Mouse (Mus musculus): ENCODE measurements around the gene Smarcb1. TPM values are rescaled to one million over a fixed set of nuclear protein-coding genes. Genes with fewer than 3 reads are reported as not detected.

Smarcb1 gene
- total and polyA plus RNA-seq, 2 experiments, result 10.9 to 18.1 TPM

- Histone ChIP-seq H3K79me2 (ENCODE audit: control insufficient read depth, insufficient read depth, low read length) (no peaks in the 10 kb centered on the region), H3K4me1 (ENCODE audit: control insufficient read depth, insufficient read depth, low read length) (peaks cover 4% of the 10 kb centered on the region), H3K4me3 (ENCODE audit: insufficient read depth, low read depth, low read length) (no peak overlapping the region), H3K9ac (ENCODE audit: low read depth, low read length) (no peak overlapping the region), H3K27me3 (ENCODE audit: control insufficient read depth, insufficient read depth, low read length) (no peaks in the 10 kb centered on the region), H3K36me3 (ENCODE audit: control insufficient read depth, insufficient read depth, low read length) (no peaks in the 10 kb centered on the region), H3K27ac (replicated peaks; ENCODE audit: insufficient read depth, low read depth, low read length) (no peak overlapping the region)
- DNase-seq (ENCODE audit: extremely low read depth, low read depth, low spot score), result no peak
- TF ChIP-seq POLR2A (IDR thresholded peaks at IDR 0.05; ENCODE audit: extremely low read depth, insufficient read depth, low read length) (no peak), CTCF (IDR thresholded peaks at IDR 0.05; ENCODE audit: low read depth, low read length) (no peak)
- 76% methylated on average over 6 of the region's 6 CpGs for WGBS
These were observed 66.6 kb downstream of the Smarcb1 start for GRCm38 (mm10) chr10:75854791-75855190.

GRCm38 (mm10) chr10:75854096-75854495 lies 67.3 kb downstream of the Smarcb1 start:
- TF ChIP-seq CTCF (IDR thresholded peaks at IDR 0.05; ENCODE audit: low read depth, low read length) (no peak), POLR2A (IDR thresholded peaks at IDR 0.05; ENCODE audit: extremely low read depth, insufficient read depth, low read length) (no peak)
- Histone ChIP-seq H3K4me3 (ENCODE audit: insufficient read depth, low read depth, low read length) (no peak overlapping the region), H3K36me3 (ENCODE audit: control insufficient read depth, insufficient read depth, low read length) (no peaks in the 10 kb centered on the region), H3K79me2 (ENCODE audit: control insufficient read depth, insufficient read depth, low read length) (no peaks in the 10 kb centered on the region), H3K4me1 (ENCODE audit: control insufficient read depth, insufficient read depth, low read length) (peaks cover 4% of the 10 kb centered on the region), H3K9ac (ENCODE audit: low read depth, low read length) (no peak overlapping the region), H3K27me3 (ENCODE audit: control insufficient read depth, insufficient read depth, low read length) (no peaks in the 10 kb centered on the region), H3K27ac (replicated peaks; ENCODE audit: insufficient read depth, low read depth, low read length) (no peak overlapping the region)
- 55% methylated on average over 5 of the region's 5 CpGs for WGBS
- DNase-seq (ENCODE audit: extremely low read depth, low read depth, low spot score), result no peak

GRCm38 (mm10) chr10:75853452-75853851 lies 68.0 kb downstream of the Smarcb1 start:
- Histone ChIP-seq H3K27ac (replicated peaks; ENCODE audit: insufficient read depth, low read depth, low read length) (no peak overlapping the region), H3K4me1 (ENCODE audit: control insufficient read depth, insufficient read depth, low read length) (peaks cover 4% of the 10 kb centered on the region), H3K9ac (ENCODE audit: low read depth, low read length) (no peak overlapping the region), H3K36me3 (ENCODE audit: control insufficient read depth, insufficient read depth, low read length) (no peaks in the 10 kb centered on the region), H3K4me3 (ENCODE audit: insufficient read depth, low read depth, low read length) (no peak overlapping the region), H3K27me3 (ENCODE audit: control insufficient read depth, insufficient read depth, low read length) (no peaks in the 10 kb centered on the region), H3K79me2 (ENCODE audit: control insufficient read depth, insufficient read depth, low read length) (no peaks in the 10 kb centered on the region)
- peak; percentile 76 for DNase-seq (ENCODE audit: extremely low read depth, low read depth, low spot score)
- TF ChIP-seq POLR2A (IDR thresholded peaks at IDR 0.05; ENCODE audit: extremely low read depth, insufficient read depth, low read length), result no peak
- TF ChIP-seq CTCF (IDR thresholded peaks at IDR 0.05; ENCODE audit: low read depth, low read length), result peak; percentile 50
- WGBS, result 6% methylated on average over 10 of the region's 10 CpGs

- WGBS, result 35% methylated on average over 12 of the region's 12 CpGs
- DNase-seq (ENCODE audit: extremely low read depth, low read depth, low spot score), result peak; percentile 59
These were observed 68.8 kb downstream of the Smarcb1 start for GRCm38 (mm10) chr10:75852539-75853125.

GRCm38 (mm10) chr10:75851681-75852080 lies 69.7 kb downstream of the Smarcb1 start:
- no peaks in the 10 kb centered on the region for H3K27me3 ChIP-seq (ENCODE audit: control insufficient read depth, insufficient read depth, low read length)
- H3K27ac ChIP-seq (replicated peaks; ENCODE audit: insufficient read depth, low read depth, low read length), result no peak overlapping the region
- H3K79me2 ChIP-seq (ENCODE audit: control insufficient read depth, insufficient read depth, low read length), result no peaks in the 10 kb centered on the region
- DNase-seq (ENCODE audit: extremely low read depth, low read depth, low spot score), result no peak
- no peak overlapping the region for H3K4me3 ChIP-seq (ENCODE audit: insufficient read depth, low read depth, low read length)
- no peaks in the 10 kb centered on the region for H3K4me1 ChIP-seq (ENCODE audit: control insufficient read depth, insufficient read depth, low read length)
- H3K36me3 ChIP-seq (ENCODE audit: control insufficient read depth, insufficient read depth, low read length), result no peaks in the 10 kb centered on the region
- TF ChIP-seq CTCF (IDR thresholded peaks at IDR 0.05; ENCODE audit: low read depth, low read length) (no peak), POLR2A (IDR thresholded peaks at IDR 0.05; ENCODE audit: extremely low read depth, insufficient read depth, low read length) (no peak)
- 86% methylated on average over 3 of the region's 3 CpGs for WGBS
- H3K9ac ChIP-seq (ENCODE audit: low read depth, low read length), result no peak overlapping the region

More at GRCm38 (mm10) chr10:75852539-75853125, 68.8 kb downstream of the Smarcb1 start:
- no peak overlapping the region for H3K27ac ChIP-seq (replicated peaks; ENCODE audit: insufficient read depth, low read depth, low read length)
- peaks cover 2% of the 10 kb centered on the region for H3K4me1 ChIP-seq (ENCODE audit: control insufficient read depth, insufficient read depth, low read length)
- H3K36me3 ChIP-seq (ENCODE audit: control insufficient read depth, insufficient read depth, low read length), result no peaks in the 10 kb centered on the region
- H3K79me2 ChIP-seq (ENCODE audit: control insufficient read depth, insufficient read depth, low read length), result no peaks in the 10 kb centered on the region
- no peak overlapping the region for H3K4me3 ChIP-seq (ENCODE audit: insufficient read depth, low read depth, low read length)
- no peak overlapping the region for H3K9ac ChIP-seq (ENCODE audit: low read depth, low read length)
- no peaks in the 10 kb centered on the region for H3K27me3 ChIP-seq (ENCODE audit: control insufficient read depth, insufficient read depth, low read length)
- TF ChIP-seq CTCF (IDR thresholded peaks at IDR 0.05; ENCODE audit: low read depth, low read length), result no peak
- no peak for TF ChIP-seq POLR2A (IDR thresholded peaks at IDR 0.05; ENCODE audit: extremely low read depth, insufficient read depth, low read length)

- Histone ChIP-seq H3K36me3 (ENCODE audit: control insufficient read depth, insufficient read depth, low read length) (no peaks in the 10 kb centered on the region), H3K4me1 (ENCODE audit: control insufficient read depth, insufficient read depth, low read length) (no peaks in the 10 kb centered on the region), H3K79me2 (ENCODE audit: control insufficient read depth, insufficient read depth, low read length) (no peaks in the 10 kb centered on the region), H3K4me3 (ENCODE audit: insufficient read depth, low read depth, low read length) (no peak overlapping the region), H3K9ac (ENCODE audit: low read depth, low read length) (no peak overlapping the region), H3K27ac (replicated peaks; ENCODE audit: insufficient read depth, low read depth, low read length) (no peak overlapping the region), H3K27me3 (ENCODE audit: control insufficient read depth, insufficient read depth, low read length) (no peaks in the 10 kb centered on the region)
- 57% methylated on average over 6 of the region's 6 CpGs for WGBS
- TF ChIP-seq POLR2A (IDR thresholded peaks at IDR 0.05; ENCODE audit: extremely low read depth, insufficient read depth, low read length) (no peak), CTCF (IDR thresholded peaks at IDR 0.05; ENCODE audit: low read depth, low read length) (no peak)
- no peak for DNase-seq (ENCODE audit: extremely low read depth, low read depth, low spot score)
These were observed 70.3 kb downstream of the Smarcb1 start for GRCm38 (mm10) chr10:75851076-75851475.
